Mouse (Mus musculus): ENCODE measurements around the gene Olfr1364.

Gene Olfr1364

DNA sequence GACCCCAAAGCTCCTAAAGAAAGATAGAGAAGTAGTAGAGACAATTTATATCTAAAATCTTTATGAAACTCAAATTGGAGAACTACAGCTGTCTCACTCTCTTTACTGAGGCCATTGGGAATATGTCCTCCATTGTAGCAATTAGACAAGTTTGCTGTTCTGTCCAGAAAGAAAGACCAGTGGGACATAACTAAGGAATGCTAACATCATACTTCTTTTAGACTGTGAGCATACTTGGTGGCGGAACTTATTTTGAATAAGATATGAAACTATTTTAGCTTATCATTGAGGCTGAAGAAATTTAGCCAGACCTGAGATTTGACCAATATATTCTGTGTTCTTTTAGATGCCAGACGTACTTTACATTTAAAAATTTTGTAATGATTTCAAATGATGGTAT, at the start of gene Olfr1364:
Gene Olfr1364, minus strand, starts transcription at position 101 of the 400 bp plus-strand sequence.
- DNase-seq (ENCODE audit: low spot score in 2 of 2): no peak

DNA sequence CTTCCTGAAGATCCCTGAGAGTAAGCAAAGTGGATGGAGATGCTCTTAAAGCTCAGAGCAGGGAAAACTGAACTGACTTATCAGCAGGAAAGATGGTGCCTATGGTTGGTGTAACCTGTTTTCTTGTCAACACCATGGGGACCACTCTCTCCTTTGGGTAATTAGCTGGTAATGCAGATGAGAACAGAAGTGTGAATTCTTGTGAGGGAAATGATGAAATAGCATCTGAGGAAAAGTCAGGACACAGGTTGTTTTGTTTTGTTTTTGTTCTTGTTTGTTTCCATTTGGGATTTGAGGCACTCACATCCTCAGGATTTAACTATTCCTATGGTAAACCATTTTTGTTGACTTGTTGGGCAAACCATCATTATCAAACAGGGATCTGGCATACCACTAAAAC, 32.4 kb upstream of the Olfr1364 start, which contains the start of gene Olfr1362:
Gene Olfr1362, minus strand, starts transcription at position 101 of the 400 bp plus-strand sequence.
- DNase-seq (ENCODE audit: low spot score in 2 of 2): no peak

DNA sequence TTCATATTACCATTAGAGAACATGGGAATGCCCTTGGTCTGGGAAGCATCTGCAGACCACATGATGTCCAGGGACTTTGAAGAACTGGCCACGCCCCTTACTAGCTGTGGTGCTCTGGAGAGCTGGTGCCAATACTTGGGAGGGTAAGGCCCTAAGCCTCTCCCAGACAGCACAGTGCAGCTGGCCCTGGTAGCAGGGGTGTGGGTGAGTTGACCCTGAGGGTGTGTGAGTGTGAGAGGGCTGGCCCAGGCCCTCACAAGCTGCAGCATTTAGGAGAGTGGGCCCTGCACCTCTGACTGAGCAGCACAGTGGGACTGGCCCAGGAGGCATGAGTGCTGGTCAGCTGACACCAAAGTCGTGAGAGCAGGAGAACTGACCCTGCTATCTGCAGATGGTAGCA, 10.1 kb upstream of the Olfr1364 start:
- DNase-seq (ENCODE audit: low spot score in 2 of 2): no peak

DNA sequence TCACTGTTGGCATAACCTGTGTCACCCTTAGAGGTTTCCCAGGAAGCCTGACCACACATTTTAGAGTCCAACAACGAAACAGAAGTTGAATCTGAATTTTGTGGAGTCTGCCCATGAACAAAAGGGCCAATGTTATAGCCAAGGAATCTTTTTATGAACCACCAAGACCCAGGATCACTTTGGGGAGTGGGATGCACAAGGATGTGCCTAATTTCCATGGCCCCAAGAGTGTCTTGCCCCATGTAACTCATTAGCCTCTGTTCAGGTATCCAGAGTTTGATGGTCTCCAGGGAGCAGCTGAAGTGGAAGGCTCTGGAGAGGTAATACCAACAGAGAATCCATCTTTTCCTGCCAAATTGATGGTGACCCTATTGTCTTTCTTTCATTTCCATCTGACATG, 21.8 kb downstream of the Olfr1364 start, which contains the start of gene Olfr1535:
Gene Olfr1535, minus strand, starts transcription at position 101 of the 400 bp plus-strand sequence.
- DNase-seq (ENCODE audit: low spot score in 2 of 2): no peak

DNA sequence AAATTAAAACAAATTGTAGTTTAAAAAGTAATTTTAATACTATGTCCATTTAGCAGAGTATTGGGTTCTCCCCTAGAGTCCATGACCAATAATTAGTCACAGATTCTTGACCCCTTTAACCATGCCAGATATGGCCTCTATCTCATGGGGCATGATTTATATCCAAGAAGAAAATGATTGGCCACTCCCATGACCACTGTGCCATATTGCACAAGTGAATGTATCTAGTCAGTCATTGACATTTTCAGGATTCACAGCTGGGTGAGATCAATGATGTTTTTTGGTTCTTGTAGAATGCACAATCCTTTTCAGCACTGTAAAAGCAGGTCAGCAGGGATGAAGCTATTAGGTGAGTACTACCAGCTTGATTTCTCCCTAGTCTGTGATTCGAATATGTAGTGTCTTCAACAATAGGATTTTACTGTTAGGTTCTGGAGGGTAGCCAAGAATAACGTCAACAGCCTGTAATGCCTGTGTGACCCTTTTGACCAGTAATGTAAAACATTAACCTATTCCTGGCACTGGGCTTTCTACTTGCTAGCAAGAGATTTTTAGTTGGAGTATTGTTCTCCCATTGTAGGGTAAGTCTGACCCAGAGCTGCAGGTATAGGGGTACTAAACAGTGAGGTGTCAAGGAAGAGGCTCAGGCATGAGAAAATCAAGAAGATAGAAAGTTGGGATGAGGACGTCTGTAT, 31.0 kb downstream of the Olfr1364 start:
- DNase-seq (ENCODE audit: low spot score in 2 of 2): no peak

DNA sequence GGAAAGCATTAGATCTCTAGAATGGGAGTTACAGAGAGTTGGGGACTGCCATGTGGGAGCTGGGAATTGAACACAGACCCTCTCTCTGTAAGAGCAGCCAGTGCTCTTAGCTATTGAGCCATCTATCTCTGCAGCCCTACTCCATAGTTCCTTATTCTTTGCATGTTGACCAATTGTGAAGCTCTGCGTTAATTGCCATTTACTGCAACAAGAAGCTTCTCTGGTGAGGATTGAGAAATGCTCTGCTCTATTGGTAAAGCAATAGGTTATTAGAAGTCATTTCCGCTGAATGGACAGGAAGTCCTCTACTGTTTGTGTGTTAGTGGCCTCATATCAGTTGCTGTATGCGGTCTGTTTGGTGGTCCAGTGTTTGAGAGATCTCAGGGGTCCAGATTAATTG, 32.1 kb downstream of the Olfr1364 start:
- no peak for DNase-seq (ENCODE audit: low spot score in 2 of 2)

DNA sequence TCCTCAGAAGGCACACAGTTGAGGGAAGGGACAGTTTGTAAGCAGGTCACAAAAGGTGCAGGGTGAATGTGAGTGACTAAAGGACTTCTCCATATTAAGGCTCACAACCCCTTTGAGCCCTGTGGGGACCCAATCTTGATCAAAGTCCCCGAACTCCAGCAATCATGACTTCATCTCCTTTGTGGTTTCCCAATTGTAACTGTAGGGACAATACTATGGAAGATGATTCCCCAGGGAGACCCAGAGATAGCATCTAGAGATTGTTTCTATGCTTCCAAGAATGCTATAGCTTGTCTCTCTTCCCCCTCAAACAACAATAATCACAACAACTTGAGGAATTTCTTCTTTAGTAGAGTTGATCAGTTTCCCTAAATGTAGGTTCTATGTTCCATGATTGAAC, 38.9 kb downstream of the Olfr1364 start, which contains the start of gene Olfr1366:
Gene Olfr1366, minus strand, starts transcription at position 101 of the 400 bp plus-strand sequence.
- no peak for DNase-seq (ENCODE audit: low spot score in 2 of 2)

DNA sequence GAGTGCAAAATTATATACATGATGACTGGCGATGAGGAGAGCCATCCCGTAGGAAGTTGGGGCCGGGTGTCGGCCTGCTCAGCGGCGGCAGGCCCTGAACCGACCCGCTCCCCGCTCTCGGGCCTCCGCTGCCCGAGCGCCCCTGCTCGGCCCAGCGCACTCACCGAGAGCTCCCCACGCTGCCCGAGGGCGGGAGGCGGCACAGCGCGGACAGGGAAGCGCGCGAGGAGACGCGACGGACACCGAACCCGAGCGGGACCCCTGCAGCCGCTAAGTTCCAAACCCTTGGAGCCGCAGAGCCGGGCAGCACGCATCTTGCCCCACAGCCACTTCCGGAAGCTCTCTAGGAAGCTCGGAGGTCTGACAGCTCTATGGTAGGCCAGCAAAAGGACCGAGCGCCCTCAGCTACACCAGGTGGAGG, 50.8 kb downstream of the Olfr1364 start, which contains the start of gene Zkscan8:
Gene Zkscan8, minus strand, starts transcription at position 340 of the 421 bp plus-strand sequence.
- DNase-seq (ENCODE audit: low spot score in 2 of 2): peak; percentile 88 to 89

DNA sequence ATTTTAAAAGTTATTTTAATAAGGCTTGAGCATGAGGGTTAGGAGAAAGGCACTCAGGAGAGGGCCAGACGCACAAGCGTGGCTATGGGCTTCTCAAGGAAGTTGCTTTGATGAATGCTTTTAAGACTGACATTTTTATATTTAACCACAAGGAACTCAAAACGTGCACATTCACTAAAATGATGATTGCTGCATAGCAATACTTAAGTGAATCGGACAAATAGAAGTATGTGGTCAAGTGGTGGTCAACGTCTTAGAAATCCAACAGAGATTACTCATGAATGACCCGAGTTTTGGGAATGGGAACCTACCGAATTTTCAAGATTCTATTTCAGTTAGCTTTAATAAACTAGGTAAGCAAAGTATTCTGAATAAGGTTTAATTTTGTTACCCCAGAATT, 51.4 kb downstream of the Olfr1364 start:
- DNase-seq (ENCODE audit: low spot score in 2 of 2): no peak

All from right cerebral cortex, postnatal 10 days (tissue).